Mouse (Mus musculus) granulocyte monocyte progenitor cell, adult 5-6 weeks (primary cell): ENCODE results near the gene Slc7a7. TPM values are rescaled to one million over a fixed set of nuclear protein-coding genes. Genes with fewer than 3 reads are reported as not detected.
A peak's percentile ranks its signal among the peaks of the same experiment; 100 is the strongest.

ENCODE experiments used
- ATAC-seq: replicated peaks from 2 replicates; pipeline ENCODE4 v1.8.0; 2016; ENCODE audit warnings: mild to moderate bottlenecking, moderate TSS enrichment, inconsistent platforms; ENCODE audit not compliant: poor library complexity, severe bottlenecking
- total RNA-seq, 2 experiments: library from RNA; stranded (forward) in 1 of 2; stranded (reverse) in 1 of 2; fragments of 200-712, 200-1000 nt in 1 of 2; fragments of >200 nt in 1 of 2; fragmentation: Nextera tagmentation in 1 of 2; gene quantifications; 2 replicates each; pipeline ENCODE4 v1.2.3; 2014 to 2017

Slc7a7 gene
- total RNA-seq, 2 experiments from 2014 or later = 3.0 to 10.3 TPM

DNA sequence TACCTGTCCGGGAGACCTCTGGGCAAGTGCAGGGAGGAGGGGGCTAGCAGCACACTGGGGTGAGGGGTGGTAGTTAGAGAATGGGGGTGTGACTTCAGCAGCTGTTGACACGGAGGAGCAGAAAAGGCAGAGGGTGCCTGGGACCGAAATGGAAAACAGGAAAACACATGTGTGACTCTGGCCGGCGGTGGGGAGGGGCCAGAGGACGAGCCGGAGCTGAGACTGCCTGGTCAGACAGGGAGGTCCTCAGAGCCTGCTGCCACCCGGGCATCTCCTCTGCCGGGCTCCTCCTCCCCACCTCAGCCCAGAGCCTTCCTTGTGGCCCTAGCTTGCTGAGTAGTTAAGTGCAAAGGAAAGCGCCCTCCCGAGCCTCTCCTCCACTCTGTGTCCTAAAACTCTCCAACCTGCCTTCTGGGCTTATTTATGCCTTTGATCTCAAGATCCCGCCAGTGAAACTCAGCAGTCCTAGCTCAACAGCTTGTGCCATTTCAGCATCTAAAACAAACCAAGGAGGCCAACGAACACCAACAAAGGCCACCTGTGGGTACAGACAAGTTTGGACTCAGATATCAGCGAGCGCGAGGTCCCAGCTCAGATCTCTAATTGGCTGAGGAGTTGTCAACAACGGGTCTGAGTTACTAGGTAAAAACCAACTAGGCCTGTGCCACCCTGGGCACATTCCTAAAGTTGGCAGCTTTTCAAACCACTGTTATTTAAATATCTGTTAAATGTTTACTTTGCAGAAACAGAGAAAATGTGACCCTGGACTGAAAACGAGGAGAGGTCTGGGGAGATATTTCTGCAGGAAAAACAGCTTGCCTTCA, 3.5 kb downstream of the Slc7a7 start:
- 0 out of 2 replicates have a peak, but pooled peaks have one; percentile 4 for ATAC-seq

DNA sequence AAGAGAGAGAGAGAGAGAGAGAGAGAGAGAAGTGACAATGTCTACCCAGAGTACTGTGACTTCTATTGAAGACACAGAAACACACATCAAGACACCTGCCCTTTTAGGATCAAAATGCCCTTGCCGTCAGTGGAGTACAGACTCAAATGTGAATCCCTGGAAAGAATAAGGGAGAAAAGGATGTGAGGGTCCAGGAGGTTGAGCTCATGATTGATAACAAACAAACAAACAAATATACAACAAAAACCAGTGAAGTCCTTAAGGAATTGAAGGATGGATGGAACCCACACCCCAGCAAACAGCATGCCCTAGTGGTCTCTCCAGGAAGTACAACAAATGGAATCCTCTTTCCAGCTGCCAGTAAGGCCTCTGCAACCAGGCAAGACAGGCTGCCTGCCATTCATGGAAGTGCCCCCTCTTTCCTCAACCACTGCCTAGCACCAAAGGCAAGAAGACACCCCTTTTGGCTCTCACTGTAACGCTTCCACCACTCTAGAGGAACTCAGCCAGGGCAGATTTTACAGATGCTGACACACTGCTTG, 4.9 kb downstream of the Slc7a7 start:
- ATAC-seq = 0 out of 2 replicates have a peak, but pooled peaks have one; percentile 16

DNA sequence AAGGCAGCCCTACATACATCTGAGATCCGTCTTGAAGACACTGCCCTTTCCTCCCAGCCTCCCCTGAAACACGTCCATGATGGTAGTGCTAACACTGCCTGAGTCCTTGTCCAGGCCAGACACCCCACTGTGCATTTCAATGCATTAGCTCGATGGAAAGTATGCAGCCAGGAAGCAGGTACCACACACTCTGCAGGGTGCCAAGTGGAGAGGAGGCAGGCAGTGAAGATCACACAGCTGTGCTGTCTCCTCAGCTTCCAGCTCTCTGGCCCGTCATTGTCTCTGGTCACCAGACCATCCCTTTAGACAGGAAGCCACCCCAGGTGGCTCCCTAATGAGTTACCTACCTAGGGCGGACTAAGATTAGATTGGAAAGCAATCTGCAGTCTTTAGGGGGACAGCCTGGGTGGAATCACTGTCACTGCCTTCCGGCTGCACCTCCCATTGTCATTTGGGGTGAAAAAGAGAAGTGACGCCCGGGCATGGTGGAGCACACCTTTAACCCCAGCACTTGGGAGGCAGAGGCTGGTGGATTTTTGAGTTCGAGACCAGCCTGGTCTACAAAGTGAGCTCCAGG, 5.5 kb downstream of the Slc7a7 start:
- no peak for ATAC-seq

DNA sequence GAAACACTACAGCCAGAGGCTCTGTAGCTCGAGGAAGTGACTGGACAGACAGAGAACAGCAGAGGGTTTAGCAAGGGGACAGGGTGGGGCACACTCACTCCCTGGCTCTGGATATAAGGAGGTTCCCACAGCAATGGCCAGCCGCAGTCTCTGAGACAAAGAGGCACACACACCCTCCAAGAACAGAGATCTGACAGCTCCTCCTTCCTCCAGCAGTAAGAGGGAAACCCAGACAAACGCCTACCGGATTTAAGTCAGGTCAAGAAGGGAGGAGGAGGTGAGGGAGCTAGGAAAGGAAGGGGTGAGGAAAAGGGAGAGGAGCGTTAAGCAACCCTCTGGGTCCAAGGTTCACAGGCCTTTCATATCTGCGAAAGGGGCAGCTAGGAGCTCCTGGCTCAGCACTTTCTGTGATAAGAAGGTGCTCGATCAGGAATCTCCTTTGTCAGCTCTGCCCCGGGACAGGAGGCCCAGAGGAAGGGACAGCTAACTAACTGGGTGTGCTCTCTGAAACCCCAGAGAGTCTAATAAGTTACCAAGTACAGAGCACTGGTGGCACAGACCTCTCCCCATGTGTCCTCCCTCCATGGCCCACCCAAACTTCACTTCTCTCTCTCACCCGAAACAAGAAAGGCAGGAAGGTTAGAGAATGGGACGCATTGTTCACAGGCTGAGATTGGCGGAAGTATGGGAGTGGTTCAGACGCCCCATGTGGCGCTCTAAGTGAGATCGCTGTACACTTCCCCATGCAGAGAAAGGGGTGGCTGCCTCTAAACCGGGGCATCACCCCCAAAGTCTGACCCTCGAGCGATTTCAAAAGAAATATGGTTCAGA, 7.4 kb downstream of the Slc7a7 start:
- peak; percentile 70 for ATAC-seq

DNA sequence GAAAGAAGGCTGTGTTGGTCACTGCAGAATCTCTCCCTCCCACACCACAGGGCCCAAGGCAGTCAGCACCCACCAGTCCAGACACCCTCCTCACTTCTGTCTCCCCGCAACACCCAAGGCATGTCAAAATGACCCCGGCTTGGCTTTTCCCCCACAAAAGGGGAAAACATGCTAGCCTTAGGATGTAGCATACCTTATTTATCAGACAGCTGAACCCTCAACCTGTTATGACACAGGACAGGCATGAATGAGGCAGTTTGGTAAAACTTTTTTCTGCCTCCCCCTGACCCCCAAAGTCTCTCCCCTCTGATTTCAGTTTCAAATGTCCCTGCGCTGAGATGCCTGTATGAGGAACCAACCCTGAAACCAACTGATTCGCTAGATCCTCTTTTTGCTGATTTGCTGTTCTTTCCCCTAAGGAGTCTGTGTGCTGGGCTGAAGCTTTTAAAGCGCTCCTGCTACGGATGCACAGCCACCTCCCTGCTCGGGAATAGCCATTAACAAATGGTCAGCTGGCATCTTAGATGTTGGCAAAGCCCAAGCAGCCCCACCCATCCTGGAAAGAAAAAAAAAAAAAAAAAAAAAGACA, 8.4 kb downstream of the Slc7a7 start:
- peak; percentile 60 for ATAC-seq

DNA sequence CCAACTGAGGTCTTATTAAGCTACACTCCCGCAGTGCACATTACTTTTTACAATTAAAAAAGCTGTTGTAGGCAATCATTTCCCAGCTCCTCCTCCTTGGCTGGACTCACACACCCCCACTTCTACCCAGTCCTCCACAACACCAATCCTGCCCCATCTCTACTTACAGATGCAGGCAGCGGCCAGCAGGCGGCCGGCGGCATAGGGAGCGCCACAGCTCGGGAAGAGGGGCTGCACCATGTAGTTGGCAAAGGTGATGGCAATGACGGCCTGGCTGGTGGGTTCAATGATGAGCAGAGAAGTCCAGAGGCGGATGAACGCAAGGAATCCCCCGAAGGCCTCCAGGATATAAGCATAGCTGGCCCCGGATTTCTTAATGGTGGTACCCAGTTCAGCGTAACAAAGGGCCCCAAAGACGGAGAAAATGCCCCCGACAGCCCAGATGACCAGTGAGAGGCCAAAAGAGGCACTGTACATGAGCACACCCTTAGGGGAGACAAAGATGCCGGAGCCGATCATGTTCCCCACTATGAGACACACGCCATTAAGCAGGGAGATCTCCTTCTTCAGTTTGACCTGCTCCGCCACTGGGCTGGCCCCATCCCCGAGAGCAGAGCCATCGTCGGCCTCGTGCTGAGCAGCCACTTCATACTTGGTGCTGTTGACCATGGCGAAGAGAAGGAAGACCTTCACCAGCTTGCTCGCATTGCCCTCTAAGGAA, 9.1 kb downstream of the Slc7a7 start:
- no peak for ATAC-seq

DNA sequence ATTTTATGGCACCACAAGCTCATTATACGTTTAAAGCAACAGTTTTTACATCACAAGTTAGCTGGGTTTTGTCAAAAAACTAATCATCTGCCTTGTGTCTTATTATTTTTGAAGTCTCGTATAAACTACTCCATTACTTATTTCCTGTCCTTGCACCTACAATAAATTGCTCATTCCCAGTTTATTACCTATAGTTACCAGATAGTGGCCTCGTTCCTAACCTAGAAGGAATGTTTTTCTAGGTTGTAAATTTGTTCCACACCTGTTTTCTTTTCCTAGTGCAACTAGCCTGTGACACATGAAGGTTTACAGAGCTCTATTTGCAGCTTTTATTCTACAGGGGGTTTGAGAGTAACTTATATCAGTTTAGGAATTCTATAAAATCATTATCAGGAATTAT, 15.9 kb downstream of the Slc7a7 start:
- no peak for ATAC-seq

DNA sequence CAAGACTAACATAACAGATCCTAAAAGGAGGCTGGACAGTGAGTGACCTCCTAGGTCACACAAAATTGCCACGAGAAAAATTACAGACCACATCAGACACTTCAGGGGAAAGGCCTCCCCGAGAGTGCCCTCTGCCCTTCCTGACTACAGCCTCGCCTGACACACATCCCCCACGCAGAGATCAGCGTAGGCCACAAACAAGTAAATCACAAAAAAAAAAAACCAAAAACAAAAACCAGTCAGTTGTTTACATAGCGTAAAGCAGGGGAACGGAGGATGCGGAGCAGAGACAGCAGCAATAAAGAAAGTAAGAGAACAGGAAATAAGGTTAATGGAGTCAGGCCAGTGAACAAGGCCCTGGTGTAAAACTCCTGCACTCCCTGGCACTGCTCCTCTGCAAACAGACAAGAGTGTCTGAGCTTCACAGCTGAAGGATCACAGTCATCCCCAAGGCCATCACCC, 18.6 kb downstream of the Slc7a7 start:
- ATAC-seq = no peak

DNA sequence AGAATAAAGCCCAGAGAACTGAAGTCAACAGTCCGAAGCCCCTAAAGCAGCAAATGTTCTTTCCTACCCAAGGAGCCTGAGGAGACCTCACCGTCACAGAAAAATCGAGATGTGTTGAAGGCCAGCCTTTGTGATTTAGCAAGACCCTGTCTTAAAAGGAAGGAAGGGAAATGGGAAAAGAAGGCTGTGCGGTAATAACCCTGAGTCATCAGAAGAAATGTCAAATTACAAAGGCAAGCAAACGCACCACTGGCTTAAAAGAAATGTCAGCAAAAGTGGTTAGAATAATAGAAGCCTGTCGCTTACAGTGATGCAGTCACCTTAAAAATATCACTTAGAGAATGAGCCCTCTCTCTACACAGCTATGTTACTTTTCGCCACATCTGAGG, 19.1 kb downstream of the Slc7a7 start:
- ATAC-seq = peak; percentile 60

DNA sequence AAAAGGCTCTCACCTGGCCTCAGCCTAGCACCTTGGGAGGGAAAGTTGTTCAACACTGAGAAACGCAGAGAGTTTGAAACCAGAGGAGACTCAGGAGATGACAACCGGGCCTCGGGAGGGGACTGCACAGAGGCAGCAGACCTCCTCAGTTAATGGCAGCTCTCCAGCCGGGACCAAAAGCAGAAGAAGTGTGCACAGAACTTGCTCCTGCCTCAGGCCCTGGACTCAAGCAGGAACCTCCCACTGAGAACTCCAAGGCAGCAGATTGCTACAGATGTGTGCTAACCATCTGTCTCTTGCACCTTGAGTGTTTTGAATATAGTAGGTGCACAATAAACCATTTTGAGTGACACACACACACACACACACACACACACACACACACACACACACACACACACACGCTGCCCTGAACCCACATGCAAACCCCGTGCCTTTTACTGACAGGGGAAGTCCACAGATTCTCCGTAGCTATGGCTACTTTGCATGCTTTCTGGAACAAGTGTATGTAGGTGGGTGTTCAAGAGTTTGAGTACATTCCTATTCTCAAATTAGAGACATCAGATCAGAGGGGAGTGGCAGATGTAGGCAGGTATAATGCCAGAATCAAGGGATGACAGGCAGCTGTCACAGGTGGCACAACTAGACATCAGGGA, 19.6 kb downstream of the Slc7a7 start:
- ATAC-seq = peak; percentile 80

DNA sequence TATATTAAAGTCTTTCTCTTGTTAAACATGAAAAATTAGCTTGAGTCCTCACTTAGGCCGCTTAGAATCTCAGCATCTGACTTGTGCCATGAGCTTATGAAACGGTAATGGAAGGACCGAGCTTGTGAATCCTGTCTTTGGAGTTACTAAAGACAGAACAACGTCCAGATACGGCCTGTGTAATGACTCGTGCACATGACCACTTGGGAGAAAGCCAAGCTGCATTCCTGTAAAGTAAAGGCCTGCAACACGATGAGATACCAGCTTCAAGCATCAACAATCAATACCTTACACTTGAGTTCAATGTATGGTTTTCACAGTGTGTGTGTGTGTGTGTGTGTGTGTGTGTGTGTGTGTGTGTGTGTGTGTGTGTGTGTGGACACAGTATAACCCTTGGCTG, 20.9 kb downstream of the Slc7a7 start:
- ATAC-seq = no peak

DNA sequence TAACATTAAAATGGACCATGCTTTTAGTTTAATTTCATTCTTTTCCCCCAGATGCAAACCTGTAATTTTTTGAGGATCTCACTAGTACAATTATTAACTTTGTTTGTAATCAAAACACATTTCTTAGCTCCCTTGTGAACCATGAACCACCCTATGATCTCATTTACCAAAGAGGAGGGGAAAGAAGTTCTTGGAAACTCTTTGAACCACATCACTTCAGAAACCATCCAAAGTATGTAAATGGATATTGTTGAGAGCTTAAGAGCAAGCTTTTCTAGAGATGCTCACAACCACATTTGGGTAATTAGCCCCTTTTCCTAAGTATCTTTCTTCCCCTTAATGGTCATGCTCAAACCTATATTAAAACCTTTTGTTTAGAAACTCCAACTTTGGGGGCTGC, 23.3 kb downstream of the Slc7a7 start:
- ATAC-seq = no peak

DNA sequence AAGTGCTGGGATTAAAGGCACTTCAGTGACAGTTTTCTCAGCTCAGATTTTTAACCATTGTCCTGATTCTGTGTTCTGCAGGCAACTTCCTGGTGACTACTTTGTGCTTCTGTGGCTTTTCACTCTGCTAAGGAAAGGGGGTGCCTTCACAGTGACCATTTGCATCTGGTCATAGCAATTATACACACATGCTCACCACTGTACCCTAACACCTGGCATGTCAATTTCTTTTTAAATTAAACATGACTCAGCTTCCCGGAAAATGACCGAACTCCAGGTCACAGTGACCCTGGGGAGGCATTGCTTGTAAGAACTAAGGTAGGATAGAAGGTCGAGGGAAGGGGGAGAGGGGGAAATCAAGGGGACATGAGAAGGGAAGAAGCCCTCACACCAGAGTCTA, 23.8 kb downstream of the Slc7a7 start:
- no peak for ATAC-seq

DNA sequence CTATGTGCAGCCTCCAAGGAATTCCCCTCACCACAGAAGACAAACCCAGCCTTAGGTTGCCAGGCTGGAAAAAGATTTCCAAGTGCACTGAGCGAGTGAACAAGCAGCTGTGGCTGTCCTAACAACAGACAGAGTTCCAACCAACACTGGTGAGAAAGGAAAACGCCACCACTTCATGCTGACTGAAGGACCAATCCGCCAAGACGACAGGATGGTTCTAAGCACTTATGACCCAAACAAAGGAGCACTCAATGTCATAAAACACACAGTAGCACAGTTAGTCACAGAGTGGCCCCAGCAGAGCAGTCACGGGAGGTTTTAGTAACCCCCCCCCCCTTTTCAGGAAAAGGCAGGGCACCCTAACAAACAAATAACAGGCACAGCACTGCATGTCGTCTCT, 26.7 kb downstream of the Slc7a7 start:
- no peak for ATAC-seq

DNA sequence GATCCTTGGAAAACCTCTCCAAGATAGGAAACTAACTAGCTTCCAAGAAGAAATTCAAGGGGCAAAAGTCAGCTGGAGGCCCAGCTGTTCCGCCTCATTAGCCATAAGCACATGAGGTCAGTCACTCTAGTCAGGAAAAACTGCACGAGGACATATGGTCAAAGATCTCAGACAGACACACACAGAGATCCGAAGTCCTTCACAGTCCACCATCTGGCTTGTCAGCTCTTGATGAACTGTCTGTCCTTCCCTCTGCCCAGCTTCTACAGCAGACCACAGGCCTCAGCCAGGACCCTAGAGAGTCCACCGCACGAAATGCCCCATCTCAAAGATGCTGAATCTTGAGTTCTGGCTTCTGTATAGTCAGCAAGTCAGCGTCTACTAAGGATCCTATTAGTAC, 30.0 kb downstream of the Slc7a7 start:
- ATAC-seq = no peak

DNA sequence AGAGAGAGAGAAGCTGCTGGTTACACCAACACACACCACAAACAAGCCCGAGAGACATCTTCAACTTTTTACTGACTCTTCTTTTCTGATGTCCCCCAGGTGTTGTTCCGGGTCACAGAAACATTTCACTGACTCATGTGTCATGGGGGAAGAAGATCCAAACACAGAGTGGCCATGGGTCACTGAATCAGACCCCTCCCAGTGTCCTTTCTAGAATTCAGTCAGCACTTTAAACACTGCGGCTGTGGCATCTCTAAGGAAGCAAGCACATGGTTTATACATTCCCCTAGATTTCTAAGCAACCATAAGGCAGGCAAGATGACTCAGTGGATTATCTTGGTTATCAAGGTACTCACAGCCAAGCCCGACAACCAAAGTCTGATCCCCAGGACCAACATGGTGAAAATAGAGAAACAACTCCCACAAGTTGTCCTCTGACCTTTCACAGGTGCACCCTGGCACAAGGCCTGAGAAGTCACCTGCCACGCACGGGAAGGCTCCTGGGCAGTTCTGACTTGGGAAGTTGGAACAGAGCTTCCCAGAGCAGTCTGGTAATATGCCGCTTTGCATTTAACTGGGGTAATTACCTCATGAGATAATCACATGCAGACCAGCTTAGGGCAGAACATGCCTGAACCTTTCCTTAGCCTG, 31.5 kb downstream of the Slc7a7 start:
- no peak for ATAC-seq

DNA sequence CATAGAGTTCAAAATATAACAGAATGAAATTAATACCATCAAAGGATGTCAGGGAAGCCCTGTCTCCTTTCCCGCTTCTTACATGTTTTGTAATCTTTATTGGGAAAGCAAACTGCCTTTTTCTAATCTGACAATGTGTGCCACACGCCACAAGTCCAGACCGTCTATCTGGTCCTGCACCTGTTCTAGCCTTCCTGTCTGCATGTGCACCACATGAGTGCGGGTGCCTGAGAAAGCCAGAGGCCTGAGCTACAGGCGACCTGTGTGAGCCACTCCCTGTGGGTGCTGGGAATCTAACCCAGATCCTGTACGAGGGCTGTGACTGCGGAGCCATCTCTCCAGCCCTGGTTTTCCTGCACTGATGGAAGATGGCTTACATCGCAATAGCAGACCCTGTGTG, 33.2 kb downstream of the Slc7a7 start:
- peak; percentile 31; the same call in 1 of the 2 replicates for ATAC-seq

DNA sequence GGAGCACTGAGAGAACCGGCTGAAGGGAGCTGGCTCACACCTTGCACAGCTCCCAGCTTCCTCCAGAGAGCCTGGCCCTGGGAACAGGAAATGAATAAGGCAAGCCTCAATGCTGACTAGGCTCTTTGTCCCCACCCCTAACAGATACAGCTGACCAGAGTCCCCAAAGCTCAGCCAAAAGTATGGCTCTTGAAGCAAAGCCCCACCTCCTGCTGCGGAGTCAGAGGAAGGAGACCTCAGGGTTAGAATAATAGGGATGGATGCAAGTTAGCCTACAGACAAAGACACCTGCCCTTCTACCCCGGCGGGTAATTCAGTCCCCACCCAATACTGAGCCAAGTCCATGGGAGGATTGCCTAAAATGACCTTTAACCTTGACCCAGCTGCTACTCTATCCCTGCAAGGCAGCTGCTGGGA, 34.2 kb downstream of the Slc7a7 start:
- peak; percentile 80 for ATAC-seq

DNA sequence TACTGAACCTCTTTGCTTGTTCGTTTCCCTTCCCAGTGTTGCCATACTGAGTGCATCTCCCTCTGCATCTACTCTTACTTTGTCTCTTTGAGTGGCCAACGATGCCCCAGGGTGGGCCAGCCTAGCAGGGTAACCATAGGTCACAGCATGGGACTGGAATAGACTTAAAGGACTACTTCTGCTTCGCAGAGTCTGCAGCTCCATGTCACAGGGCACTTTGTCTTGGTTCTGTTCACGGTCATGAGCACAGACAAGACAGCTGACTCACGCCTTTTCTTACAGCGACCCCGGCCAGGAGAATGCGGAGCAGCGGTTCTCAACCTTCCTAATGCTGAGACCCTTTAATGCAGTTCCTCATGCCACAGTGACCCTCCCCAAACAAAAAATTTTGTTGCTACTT, 34.9 kb downstream of the Slc7a7 start:
- ATAC-seq = no peak
